Mouse (Mus musculus): ENCODE measurements at regions not wholly inside any gene's neighbourhood (a gene's known extent, or its start where the extent isn't known, plus 50 kb on each side); places are given as distances from the start of the nearest gene placed in this dataset.

- H3K27ac ChIP-seq (ENCODE audit: low read length) = no peak overlapping the region
- no peak overlapping the region for H3K4me3 ChIP-seq (ENCODE audit: low read length)
- no peaks in the 10 kb centered on the region for H3K36me3 ChIP-seq (ENCODE audit: control insufficient read depth, insufficient read depth, low read length)
- no peak overlapping the region for H3K9ac ChIP-seq (ENCODE audit: low read length)
- no peaks in the 10 kb centered on the region for H3K9me3 ChIP-seq (ENCODE audit: control insufficient read depth, low read length)
- no peaks in the 10 kb centered on the region for H3K27me3 ChIP-seq (ENCODE audit: control insufficient read depth, insufficient read depth, low read depth, low read length)
- WGBS = 37% methylated on average over 5 of the region's 5 CpGs
- ATAC-seq (ENCODE audit: low read depth) = no peak
- H3K4me1 ChIP-seq (replicated peaks; ENCODE audit: control insufficient read depth, insufficient read depth, low read length) = no peaks in the 10 kb centered on the region
- H3K4me2 ChIP-seq (ENCODE audit: low read depth, low read length) = no peak overlapping the region
These were observed 450.1 kb downstream of the Tcerg1l start for GRCm38 (mm10) chr7:137947424-137947823.

GRCm38 (mm10) chr7:137957354-137957753 is 440.2 kb downstream of the Tcerg1l start:
- WGBS = 55% methylated on average over 5 of the region's 5 CpGs

GRCm38 (mm10) chr7:137957848-137958247 is 439.7 kb downstream of the Tcerg1l start:
- no peaks in the 10 kb centered on the region for H3K27me3 ChIP-seq (ENCODE audit: control insufficient read depth, insufficient read depth, low read depth, low read length)
- WGBS = 74% methylated on average over 5 of the region's 5 CpGs

More at GRCm38 (mm10) chr7:137957354-137957753, 440.2 kb downstream of the Tcerg1l start:
- Histone ChIP-seq H3K36me3 (ENCODE audit: control insufficient read depth, insufficient read depth, low read length) (no peaks in the 10 kb centered on the region), H3K4me2 (ENCODE audit: low read depth, low read length) (no peak overlapping the region), H3K9me3 (ENCODE audit: control insufficient read depth, low read length) (no peaks in the 10 kb centered on the region), H3K27me3 (ENCODE audit: control insufficient read depth, insufficient read depth, low read depth, low read length) (no peaks in the 10 kb centered on the region), H3K27ac (ENCODE audit: low read length) (no peak overlapping the region), H3K4me3 (ENCODE audit: low read length) (no peak overlapping the region), H3K4me1 (replicated peaks; ENCODE audit: control insufficient read depth, insufficient read depth, low read length) (no peaks in the 10 kb centered on the region), H3K9ac (ENCODE audit: low read length) (no peak overlapping the region)
- no peak for ATAC-seq (ENCODE audit: low read depth)

GRCm38 (mm10) chr7:137963470-137964095 is 433.9 kb downstream of the Tcerg1l start:
- no peaks in the 10 kb centered on the region for H3K4me1 ChIP-seq (replicated peaks; ENCODE audit: control insufficient read depth, insufficient read depth, low read length)
- no peaks in the 10 kb centered on the region for H3K9me3 ChIP-seq (ENCODE audit: control insufficient read depth, low read length)
- no peaks in the 10 kb centered on the region for H3K36me3 ChIP-seq (ENCODE audit: control insufficient read depth, insufficient read depth, low read length)
- no peak overlapping the region for H3K4me3 ChIP-seq (ENCODE audit: low read length)
- no peak overlapping the region for H3K4me2 ChIP-seq (ENCODE audit: low read depth, low read length)
- WGBS = 43% methylated on average over 3 of the region's 3 CpGs
- no peak overlapping the region for H3K27ac ChIP-seq (ENCODE audit: low read length)
- no peak overlapping the region for H3K9ac ChIP-seq (ENCODE audit: low read length)
- H3K27me3 ChIP-seq (ENCODE audit: control insufficient read depth, insufficient read depth, low read depth, low read length) = no peaks in the 10 kb centered on the region
- no peak for ATAC-seq (ENCODE audit: low read depth)

More at GRCm38 (mm10) chr7:137957848-137958247, 439.7 kb downstream of the Tcerg1l start:
- Histone ChIP-seq H3K4me3 (ENCODE audit: low read length) (no peak overlapping the region), H3K4me1 (replicated peaks; ENCODE audit: control insufficient read depth, insufficient read depth, low read length) (no peaks in the 10 kb centered on the region), H3K9ac (ENCODE audit: low read length) (no peak overlapping the region), H3K36me3 (ENCODE audit: control insufficient read depth, insufficient read depth, low read length) (no peaks in the 10 kb centered on the region), H3K27ac (ENCODE audit: low read length) (no peak overlapping the region), H3K9me3 (ENCODE audit: control insufficient read depth, low read length) (no peaks in the 10 kb centered on the region), H3K4me2 (ENCODE audit: low read depth, low read length) (no peak overlapping the region)
- no peak for ATAC-seq (ENCODE audit: low read depth)

GRCm38 (mm10) chr7:137974705-137975104 is 422.8 kb downstream of the Tcerg1l start:
- Histone ChIP-seq H3K27ac (ENCODE audit: low read length) (no peak overlapping the region), H3K27me3 (ENCODE audit: control insufficient read depth, insufficient read depth, low read depth, low read length) (no peaks in the 10 kb centered on the region), H3K9ac (ENCODE audit: low read length) (no peak overlapping the region), H3K4me2 (ENCODE audit: low read depth, low read length) (no peak overlapping the region), H3K4me1 (replicated peaks; ENCODE audit: control insufficient read depth, insufficient read depth, low read length) (no peaks in the 10 kb centered on the region), H3K36me3 (ENCODE audit: control insufficient read depth, insufficient read depth, low read length) (no peaks in the 10 kb centered on the region), H3K9me3 (ENCODE audit: control insufficient read depth, low read length) (no peaks in the 10 kb centered on the region), H3K4me3 (ENCODE audit: low read length) (no peak overlapping the region)
- ATAC-seq (ENCODE audit: low read depth) = no peak
- 88% methylated on average over 5 of the region's 5 CpGs for WGBS

GRCm38 (mm10) chr7:137977527-137977926 is 420.0 kb downstream of the Tcerg1l start:
- no peak overlapping the region for H3K9ac ChIP-seq (ENCODE audit: low read length)
- H3K4me1 ChIP-seq (replicated peaks; ENCODE audit: control insufficient read depth, insufficient read depth, low read length) = no peaks in the 10 kb centered on the region
- 50% methylated on average over 1 of the region's 1 CpGs for WGBS
- no peak for ATAC-seq (ENCODE audit: low read depth)
- H3K4me2 ChIP-seq (ENCODE audit: low read depth, low read length) = no peak overlapping the region
- no peak overlapping the region for H3K27ac ChIP-seq (ENCODE audit: low read length)
- no peaks in the 10 kb centered on the region for H3K36me3 ChIP-seq (ENCODE audit: control insufficient read depth, insufficient read depth, low read length)
- H3K4me3 ChIP-seq (ENCODE audit: low read length) = no peak overlapping the region
- no peaks in the 10 kb centered on the region for H3K27me3 ChIP-seq (ENCODE audit: control insufficient read depth, insufficient read depth, low read depth, low read length)
- no peaks in the 10 kb centered on the region for H3K9me3 ChIP-seq (ENCODE audit: control insufficient read depth, low read length)

- Histone ChIP-seq H3K4me1 (replicated peaks; ENCODE audit: control insufficient read depth, insufficient read depth, low read length) (no peaks in the 10 kb centered on the region), H3K36me3 (ENCODE audit: control insufficient read depth, insufficient read depth, low read length) (no peaks in the 10 kb centered on the region), H3K9me3 (ENCODE audit: control insufficient read depth, low read length) (no peaks in the 10 kb centered on the region), H3K27ac (ENCODE audit: low read length) (no peak overlapping the region), H3K9ac (ENCODE audit: low read length) (no peak overlapping the region), H3K4me3 (ENCODE audit: low read length) (no peak overlapping the region), H3K4me2 (ENCODE audit: low read depth, low read length) (no peak overlapping the region), H3K27me3 (ENCODE audit: control insufficient read depth, insufficient read depth, low read depth, low read length) (no peaks in the 10 kb centered on the region)
- ATAC-seq (ENCODE audit: low read depth) = no peak
- 75% methylated on average over 4 of the region's 4 CpGs for WGBS
These were observed 418.2 kb downstream of the Tcerg1l start for GRCm38 (mm10) chr7:137979361-137979760.

- WGBS = 19% methylated on average over 3 of the region's 3 CpGs
- Histone ChIP-seq H3K9ac (ENCODE audit: low read length) (no peak overlapping the region), H3K27ac (ENCODE audit: low read length) (no peak overlapping the region), H3K4me2 (ENCODE audit: low read depth, low read length) (no peak overlapping the region), H3K4me3 (ENCODE audit: low read length) (no peak overlapping the region), H3K9me3 (ENCODE audit: control insufficient read depth, low read length) (no peaks in the 10 kb centered on the region), H3K27me3 (ENCODE audit: control insufficient read depth, insufficient read depth, low read depth, low read length) (no peaks in the 10 kb centered on the region), H3K4me1 (replicated peaks; ENCODE audit: control insufficient read depth, insufficient read depth, low read length) (no peaks in the 10 kb centered on the region), H3K36me3 (ENCODE audit: control insufficient read depth, insufficient read depth, low read length) (no peaks in the 10 kb centered on the region)
- ATAC-seq (ENCODE audit: low read depth) = no peak
These were observed 391.7 kb downstream of the Tcerg1l start for GRCm38 (mm10) chr7:138005806-138006205.

- 59% methylated on average over 3 of the region's 3 CpGs for WGBS
- H3K27me3 ChIP-seq (ENCODE audit: control insufficient read depth, insufficient read depth, low read depth, low read length) = no peaks in the 10 kb centered on the region
- H3K9me3 ChIP-seq (ENCODE audit: control insufficient read depth, low read length) = no peaks in the 10 kb centered on the region
- ATAC-seq (ENCODE audit: low read depth) = no peak
- H3K4me2 ChIP-seq (ENCODE audit: low read depth, low read length) = no peak overlapping the region
- no peak overlapping the region for H3K4me3 ChIP-seq (ENCODE audit: low read length)
- H3K36me3 ChIP-seq (ENCODE audit: control insufficient read depth, insufficient read depth, low read length) = no peaks in the 10 kb centered on the region
- H3K27ac ChIP-seq (ENCODE audit: low read length) = no peak overlapping the region
- no peak overlapping the region for H3K9ac ChIP-seq (ENCODE audit: low read length)
- no peaks in the 10 kb centered on the region for H3K4me1 ChIP-seq (replicated peaks; ENCODE audit: control insufficient read depth, insufficient read depth, low read length)
These were observed 390.6 kb downstream of the Tcerg1l start for GRCm38 (mm10) chr7:138006971-138007370.

GRCm38 (mm10) chr7:138008601-138009000 is 388.9 kb downstream of the Tcerg1l start:
- no peaks in the 10 kb centered on the region for H3K36me3 ChIP-seq (ENCODE audit: control insufficient read depth, insufficient read depth, low read length)
- H3K27me3 ChIP-seq (ENCODE audit: control insufficient read depth, insufficient read depth, low read depth, low read length) = no peaks in the 10 kb centered on the region
- H3K4me3 ChIP-seq (ENCODE audit: low read length) = no peak overlapping the region
- 44% methylated on average over 3 of the region's 3 CpGs for WGBS
- H3K4me1 ChIP-seq (replicated peaks; ENCODE audit: control insufficient read depth, insufficient read depth, low read length) = no peaks in the 10 kb centered on the region
- no peaks in the 10 kb centered on the region for H3K9me3 ChIP-seq (ENCODE audit: control insufficient read depth, low read length)
- no peak overlapping the region for H3K4me2 ChIP-seq (ENCODE audit: low read depth, low read length)
- H3K27ac ChIP-seq (ENCODE audit: low read length) = no peak overlapping the region
- ATAC-seq (ENCODE audit: low read depth) = no peak
- no peak overlapping the region for H3K9ac ChIP-seq (ENCODE audit: low read length)
